Mouse (Mus musculus) layer of hippocampus, adult 18-20 months (tissue): ENCODE results near the gene Fads6. TPM values are rescaled to one million over a fixed set of nuclear protein-coding genes. Genes with fewer than 3 reads are reported as not detected.

Experiments
- microRNA-seq, 2 experiments: library from miRNA; unstranded; fragments of <30 nt; microRNA quantifications; one replicate each; pipeline ENCODE4 v1.2.0; 2021
- total RNA-seq, 2 experiments: library from RNA; stranded (reverse); gene quantifications; 2 replicates each; pipeline ENCODE4 v1.2.3; 2021

The Fads6 gene
- total RNA-seq, 2 experiments from 2014 or later = 16.7 to 17.3 TPM

Small RNA genes within 50 kb of the gene (microRNA-seq; reads per million reads assigned to microRNA genes)
- gene Gm25837 = 0 reads per million in 2 experiments

Other genes starting within 250 kb of the Fads6 start
- 1 to 10 TPM in 1 of 2 experiments, not detected in 1; 1.8 TPM for gene Cd300ld3, start 249.3 kb downstream of the Fads6 start, total RNA-seq
- gene Cd300e, start 235.5 kb downstream of the Fads6 start, total RNA-seq = not detected
- 1 to 10 TPM; 3.7 to 4.2 TPM for gene Rab37, start 206.2 kb downstream of the Fads6 start, total RNA-seq
- gene Cd300lf, start 163.7 kb downstream of the Fads6 start, total RNA-seq = under 1 TPM; 0.45 to 0.51 TPM
- 10 to 100 TPM; 66.9 to 70.4 TPM for gene Slc9a3r1, start 134.3 kb downstream of the Fads6 start, total RNA-seq
- 10 to 100 TPM; 16.7 to 17.7 TPM for gene Tmem104, start 110.2 kb downstream of the Fads6 start, total RNA-seq
- gene Nat9, start 109.8 kb downstream of the Fads6 start, total RNA-seq = 10 to 100 TPM; 24.2 to 26.0 TPM
- gene Grin2c, start 30.4 kb downstream of the Fads6 start, total RNA-seq = 10 to 100 TPM; 43.3 to 44.8 TPM
- gene Fdxr, start 20.6 kb downstream of the Fads6 start, total RNA-seq = 10 to 100 TPM; 19.0 to 19.9 TPM
- gene Otop2, start 9.5 kb upstream of the Fads6 start, total RNA-seq = 1 to 10 TPM in 1 of 2 experiments, under 1 TPM in 1; 0.20 to 1.0 TPM
- gene Ush1g, start 24.4 kb upstream of the Fads6 start, total RNA-seq = under 1 TPM; 0.66 to 0.79 TPM
- under 1 TPM in 1 of 2 experiments, not detected in 1; 0.22 TPM for gene Otop3, start 37.1 kb upstream of the Fads6 start, total RNA-seq
- gene Hid1, start 70.1 kb upstream of the Fads6 start, total RNA-seq = 100 to 1,000 TPM; 110 to 115 TPM
- gene Cdr2l, start 84.3 kb upstream of the Fads6 start, total RNA-seq = 10 to 100 TPM; 29.7 to 30.6 TPM
- gene Mrpl58, start 106.1 kb upstream of the Fads6 start, total RNA-seq = 100 to 1,000 TPM in 1 of 2 experiments, 10 to 100 TPM in 1; 97.7 to 102 TPM
- gene Atp5h, start 122.3 kb upstream of the Fads6 start, total RNA-seq = 100 to 1,000 TPM; 468 to 483 TPM
- gene Kctd2, start 122.5 kb upstream of the Fads6 start, total RNA-seq = 10 to 100 TPM; 81.5 to 82.2 TPM
- not detected for gene Trim80, start 142.9 kb upstream of the Fads6 start, total RNA-seq
- gene Slc16a5, start 164.8 kb upstream of the Fads6 start, total RNA-seq = not detected
- gene Armc7, start 178.0 kb upstream of the Fads6 start, total RNA-seq = 10 to 100 TPM; 11.4 to 13.8 TPM
- gene Nt5c, start 194.2 kb upstream of the Fads6 start, total RNA-seq = 10 to 100 TPM; 66.5 to 66.8 TPM
- gene Jpt1, start 216.7 kb upstream of the Fads6 start, total RNA-seq = 100 to 1,000 TPM; 136 to 139 TPM
- gene Sumo2, start 238.6 kb upstream of the Fads6 start, total RNA-seq = 100 to 1,000 TPM; 307 to 316 TPM